Mouse (Mus musculus): Measurements from ENCODE around the gene Ccdc134.

Ccdc134 gene

DNA sequence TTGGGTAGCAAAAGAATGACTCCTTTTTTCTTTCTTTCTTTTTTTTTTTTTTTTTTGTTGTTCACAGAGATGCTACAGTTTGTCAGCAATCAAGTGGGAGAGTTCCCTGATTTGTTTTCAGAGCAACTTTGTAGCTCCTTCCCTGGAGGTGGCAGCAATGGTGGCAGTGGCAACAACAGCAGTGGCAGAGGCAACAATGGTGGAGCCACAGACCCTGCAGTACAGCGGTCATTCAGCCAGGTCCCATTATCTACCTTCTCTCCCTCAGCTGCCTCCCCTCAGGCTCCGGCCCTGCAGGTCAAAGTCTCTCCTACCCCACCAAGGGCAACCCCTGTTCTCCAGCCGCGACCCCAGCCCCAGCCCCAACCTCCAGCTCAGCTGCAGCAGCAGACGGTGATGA, 41.9 kb downstream of the Ccdc134 start:
- no peak for DNase-seq (ENCODE audit: low spot score in 2 of 2)

- no peak for DNase-seq (ENCODE audit: low spot score in 2 of 2)
Measured at GRCm38 (mm10) chr15:82170437-82171377, 43.0 kb downstream of the Ccdc134 start.

- no peak for DNase-seq (ENCODE audit: low spot score in 2 of 2)
Measured at GRCm38 (mm10) chr15:82172648-82173047, 44.9 kb downstream of the Ccdc134 start.

DNA sequence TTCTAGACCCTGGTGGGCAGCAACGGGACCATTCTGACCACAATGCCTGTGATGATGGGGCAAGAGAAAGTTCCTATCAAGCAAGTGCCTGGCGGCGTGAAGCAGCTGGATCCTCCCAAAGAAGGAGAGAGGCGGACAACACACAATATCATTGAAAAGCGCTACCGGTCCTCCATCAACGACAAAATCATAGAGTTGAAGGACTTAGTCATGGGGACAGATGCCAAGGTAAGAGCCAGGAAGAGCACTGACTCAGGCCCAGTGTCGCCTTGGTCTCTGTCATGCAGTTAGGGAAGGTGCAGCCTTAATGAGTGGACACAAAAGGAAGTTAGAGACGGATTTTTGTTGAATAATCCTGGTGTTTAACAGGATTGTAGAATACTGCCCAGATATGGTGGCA, 47.4 kb downstream of the Ccdc134 start:
- no peak for DNase-seq (ENCODE audit: low spot score in 2 of 2)

- DNase-seq (ENCODE audit: low spot score in 2 of 2), result no peak
Measured at GRCm38 (mm10) chr15:82177743-82178290, 50.1 kb downstream of the Ccdc134 start.

GRCm38 (mm10) chr15:82181131-82181530, 53.4 kb downstream of the Ccdc134 start:
- DNase-seq (ENCODE audit: low spot score in 2 of 2), result no peak

DNA sequence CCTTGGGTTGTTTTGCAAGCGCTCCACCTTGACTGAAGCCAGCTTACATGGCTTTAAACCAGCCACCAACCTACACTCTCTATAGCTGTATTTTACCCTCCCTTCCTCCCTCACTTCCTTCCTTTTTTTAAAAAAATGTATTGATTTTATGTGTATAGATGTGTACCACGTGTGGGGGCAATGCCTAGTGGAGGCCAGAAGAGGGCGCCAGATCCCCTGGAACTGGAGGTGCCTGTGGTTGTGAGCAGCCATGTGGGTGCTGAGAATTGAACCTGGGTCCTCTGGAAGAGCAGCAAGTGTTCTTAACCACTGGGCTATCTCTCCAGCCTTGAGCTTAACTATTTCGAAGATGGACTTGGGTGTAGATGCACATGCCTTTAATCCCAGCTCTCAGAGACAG, 54.6 kb downstream of the Ccdc134 start:
- DNase-seq (ENCODE audit: low spot score in 2 of 2), result no peak

- DNase-seq (ENCODE audit: low spot score in 2 of 2), result no peak
Measured at GRCm38 (mm10) chr15:82183596-82183995, 55.9 kb downstream of the Ccdc134 start.

DNA sequence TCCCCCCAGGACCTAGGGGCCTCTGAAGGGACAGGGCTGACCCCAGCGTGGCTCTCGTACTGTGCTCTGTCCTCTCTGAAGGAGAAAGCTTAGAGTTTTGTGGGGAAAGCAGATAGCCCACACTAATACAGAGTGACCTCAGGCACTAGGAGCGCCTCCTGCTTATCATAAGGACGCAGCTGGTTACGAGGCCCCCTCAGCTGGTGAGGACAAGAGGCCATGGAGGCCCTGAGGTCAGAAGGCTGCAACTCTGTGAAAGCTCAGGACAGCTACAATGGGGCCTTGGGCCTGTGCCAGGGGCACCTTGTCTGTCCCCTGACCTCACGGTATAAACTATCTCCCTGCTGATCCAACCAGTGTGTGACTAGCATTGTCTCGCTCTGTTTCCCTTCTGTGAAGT, 56.5 kb downstream of the Ccdc134 start:
- DNase-seq (ENCODE audit: low spot score in 2 of 2), result no peak

DNA sequence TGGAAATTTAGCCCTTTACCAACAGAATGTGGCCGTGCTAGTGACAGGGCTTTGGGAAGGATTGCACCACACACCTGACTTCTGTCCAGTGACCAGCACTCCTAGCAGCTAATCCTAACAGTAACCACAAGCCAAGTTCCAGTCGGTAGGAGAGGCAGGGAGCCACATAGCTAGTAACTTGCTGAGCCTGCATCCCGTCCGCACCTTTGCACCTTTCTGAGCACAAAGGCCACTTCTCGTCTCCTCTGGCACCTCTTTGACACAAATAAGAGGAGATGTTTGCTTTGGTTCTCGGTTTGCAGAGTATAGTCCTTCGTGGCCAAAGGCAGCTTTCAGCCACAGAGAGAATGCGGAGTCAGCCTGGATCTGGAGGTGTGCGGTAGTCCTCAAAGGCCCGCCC, 56.9 kb downstream of the Ccdc134 start:
- DNase-seq (ENCODE audit: low spot score in 2 of 2), result no peak

DNA sequence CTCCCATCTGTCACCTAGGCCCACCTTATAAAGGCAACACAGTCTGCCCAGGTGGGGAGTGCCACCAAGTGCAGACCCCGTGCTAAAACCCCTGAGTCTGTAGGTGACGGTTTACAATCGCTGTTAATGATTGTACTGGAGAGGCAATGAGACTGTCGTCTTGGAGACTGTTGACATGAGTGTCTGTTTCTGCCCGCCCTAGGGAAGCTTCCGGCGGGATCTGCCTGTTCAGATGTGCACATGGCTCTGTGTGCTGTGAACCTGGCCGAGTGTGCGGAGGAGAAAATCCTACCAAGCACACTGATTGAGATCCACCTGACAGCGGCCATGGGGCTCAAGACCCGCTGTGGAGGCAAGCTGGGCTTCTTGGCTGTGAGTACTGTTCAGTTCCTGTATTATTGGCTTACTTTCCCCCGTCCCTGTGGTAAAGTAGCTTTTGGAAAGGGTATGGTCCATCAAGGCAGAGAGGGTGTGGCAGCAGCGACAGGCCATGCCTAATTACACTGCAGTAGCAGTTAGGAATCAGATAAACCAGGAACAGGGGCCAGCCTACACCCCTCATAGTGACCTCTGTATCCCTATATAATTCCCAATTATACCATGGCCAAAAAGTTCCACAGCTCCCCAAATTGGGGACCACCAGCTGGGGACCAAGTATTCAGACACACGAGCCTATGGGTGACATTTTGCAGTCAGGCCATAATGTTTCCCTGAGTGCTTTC, 57.5 kb downstream of the Ccdc134 start:
- DNase-seq (ENCODE audit: low spot score in 2 of 2), result no peak

DNA sequence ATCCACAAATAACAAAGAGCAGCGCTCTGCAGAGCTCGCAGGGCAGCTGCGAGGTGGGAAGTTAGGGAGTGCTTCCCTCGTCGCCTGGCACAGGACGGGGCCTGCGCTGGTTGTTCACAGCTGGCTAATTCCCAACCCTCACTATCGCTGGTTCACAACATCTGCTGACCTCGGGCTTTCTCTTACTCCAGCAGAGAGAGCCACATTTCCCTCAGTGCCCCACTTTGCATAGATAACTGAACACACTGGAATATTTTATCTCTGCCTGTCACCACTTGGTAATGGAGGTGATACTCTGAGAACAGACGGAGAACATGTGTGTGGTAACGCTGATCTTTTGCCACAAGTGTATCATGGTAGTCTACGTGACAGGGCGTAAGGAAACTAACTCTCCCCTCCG, 58.4 kb downstream of the Ccdc134 start:
- no peak for DNase-seq (ENCODE audit: low spot score in 2 of 2)

- no peak for DNase-seq (ENCODE audit: low spot score in 2 of 2)
Measured at GRCm38 (mm10) chr15:82186931-82187330, 59.2 kb downstream of the Ccdc134 start.

DNA sequence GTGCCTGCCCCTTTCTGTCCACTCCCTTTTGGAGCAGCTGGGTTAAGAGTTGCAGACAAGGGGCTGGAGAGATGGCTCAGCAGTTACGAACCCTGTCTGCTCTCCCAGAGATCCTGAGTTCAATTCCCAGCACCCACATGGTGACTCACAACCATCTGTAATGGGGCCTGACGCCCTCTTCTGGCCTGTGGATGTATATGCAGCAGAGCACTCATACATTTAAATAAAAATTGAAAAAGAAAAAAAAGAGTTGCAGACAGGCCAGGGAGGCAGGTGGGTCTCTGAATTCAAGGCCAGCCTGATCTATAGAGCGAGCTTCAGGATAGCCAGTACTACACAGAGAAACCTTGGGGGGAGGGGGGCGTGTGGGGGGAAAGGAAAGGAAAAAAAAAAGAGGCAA, 59.7 kb downstream of the Ccdc134 start:
- DNase-seq (ENCODE audit: low spot score in 2 of 2), result no peak

DNA sequence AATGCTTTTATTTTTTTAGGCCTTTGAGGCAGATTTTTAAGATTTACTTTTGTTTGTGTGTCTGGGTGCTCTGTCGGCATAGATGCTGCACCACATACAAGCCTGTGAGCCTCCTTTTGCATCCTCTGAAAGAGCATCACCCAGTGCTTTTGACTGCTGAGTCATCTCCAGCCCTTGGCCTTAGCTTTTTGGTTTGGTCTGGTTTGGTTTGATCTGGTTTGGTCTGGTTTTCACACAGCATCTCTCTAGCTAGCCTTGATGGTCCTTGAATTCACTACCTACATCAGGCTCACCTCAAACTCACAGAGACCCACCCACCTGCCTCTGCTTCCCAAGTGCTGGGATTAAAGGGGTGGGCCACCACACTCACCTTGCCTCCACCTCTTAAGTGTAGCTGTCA, 60.2 kb downstream of the Ccdc134 start:
- no peak for DNase-seq (ENCODE audit: low spot score in 2 of 2)

DNA sequence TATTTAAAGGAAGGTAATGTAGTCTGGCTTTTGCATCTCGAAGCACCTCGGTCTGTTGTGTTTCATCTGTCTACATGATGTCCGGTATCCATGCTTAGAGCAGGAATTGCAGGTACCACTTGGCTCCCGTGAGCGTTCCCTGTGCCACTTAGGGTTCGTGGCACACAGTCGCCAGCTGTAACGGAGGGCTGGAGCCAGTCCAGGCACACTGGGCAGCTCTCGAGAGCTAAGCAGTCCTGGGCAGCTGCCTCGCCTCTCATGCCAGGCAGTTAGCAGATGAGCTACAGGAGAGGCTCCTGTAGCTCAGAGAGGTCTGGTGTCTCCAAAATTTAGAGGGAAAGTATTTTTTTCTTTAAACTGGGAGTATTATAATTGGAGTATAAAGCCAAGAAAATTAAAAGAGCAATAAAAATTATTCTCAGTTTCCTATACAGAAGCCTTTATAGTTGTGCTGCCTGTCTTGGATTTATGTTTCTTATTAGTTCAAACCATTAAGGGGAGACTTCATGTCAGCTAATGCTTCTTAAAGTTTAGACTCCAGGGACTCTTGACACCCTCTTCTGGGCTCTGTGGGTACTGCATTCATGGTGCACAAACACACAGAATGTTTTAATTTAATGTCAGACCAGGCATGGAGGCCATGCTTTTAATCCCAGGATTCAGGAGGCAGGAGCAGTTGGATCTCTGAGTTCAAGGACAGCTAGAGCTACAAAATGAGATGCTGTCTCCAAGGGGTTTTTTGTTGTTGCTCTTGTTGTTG, 60.9 kb downstream of the Ccdc134 start:
- peak in 1 of 2 experiments; percentile 67 for DNase-seq (ENCODE audit: low spot score in 2 of 2)

Data from spleen, postnatal 14 days (tissue).